In genomic region chr12:3414956-3415355, GRCm38 (mm10) we compare ENCODE assay signal across 27 mouse cellular contexts. TPM values are rescaled to one million over a fixed set of nuclear protein-coding genes. Genes with fewer than 3 reads are reported as not detected.
DNase-seq lines count a peak whose midpoint lies in the region; ATAC-seq and TF ChIP-seq lines count a peak whose summit lies in the region.
"Had no signal": no experiment of that assay in that cellular context is flagged by ENCODE, and none has a peak within 500 bp of the region (broad histone marks: within the 10 kb centered on the region; RNA-seq: fewer than 3 reads in every experiment).

No protein-coding gene starts in this region.

- peak; percentile 62 for DNase-seq in midbrain, embryonic 11.5 days (ENCODE audit: low spot score, missing footprints)
- DNase-seq in midbrain, embryonic 14.5 days: no peak
- DNase-seq in ES-CJ7 (ENCODE audit: low read depth, low spot score) (peak; percentile 66), R1 (ENCODE audit: low read depth, low spot score) (peak; percentile 82)
- DNase-seq in cerebellum, postnatal 10 days: no peak
- DNase-seq in left cerebral cortex, postnatal 25 days (ENCODE audit: low spot score in 2 of 2): no peak
- no peak for DNase-seq in ovary, adult 18-20 months (ENCODE audit: low spot score)
- DNase-seq: adrenal gland, adult 8-10 months; adrenal gland, postnatal 14 days; adrenal gland, postnatal 36 days; B cell, adult 2 months; cerebellum, adult 11-12 months; cerebellum, adult 8-10 months; cerebellum, adult 9-11 months; cerebellum, postnatal 25 days had no signal

- H3K36me3 ChIP-seq in midbrain, embryonic 11.5 days (ENCODE audit: control insufficient read depth, insufficient read depth, low read length): no peaks in the 10 kb centered on the region
- 0 out of 2 replicates have a peak, but pooled peaks cover 6% of the 10 kb centered on the region for H3K36me3 ChIP-seq in midbrain, embryonic 14.5 days (ENCODE audit: control insufficient read depth, insufficient read depth, low read length)
- H3K36me3 ChIP-seq in E14TG2a.4 (ENCODE audit: insufficient read depth, low read length): peaks cover 91% of the 10 kb centered on the region
- H3K36me3 ChIP-seq: embryonic facial prominence, embryonic 13.5 days had no signal

- H3K9me3 ChIP-seq in midbrain, embryonic 11.5 days (ENCODE audit: control insufficient read depth, low read length): no peaks in the 10 kb centered on the region
- H3K9me3 ChIP-seq in midbrain, embryonic 14.5 days (ENCODE audit: control insufficient read depth, low read length): no peaks in the 10 kb centered on the region
- peaks cover 4% of the 10 kb centered on the region; the same call in 1 of the 2 replicates for H3K9me3 ChIP-seq in E14TG2a.4 (ENCODE audit: low read length)
- H3K9me3 ChIP-seq: embryonic facial prominence, embryonic 13.5 days; embryonic facial prominence, embryonic 15.5 days; forebrain, embryonic 12.5 days had no signal

- WGBS in midbrain, embryonic 11.5 days: 90% methylated on average over 4 of the region's 4 CpGs
- 84% methylated on average over 4 of the region's 4 CpGs for WGBS in midbrain, embryonic 14.5 days

- H3K4me1 ChIP-seq in midbrain, embryonic 11.5 days (ENCODE audit: control insufficient read depth, insufficient read depth, low read length): no peaks in the 10 kb centered on the region
- no peaks in the 10 kb centered on the region for H3K4me1 ChIP-seq in midbrain, embryonic 14.5 days (ENCODE audit: control insufficient read depth, insufficient read depth, low read length)
- H3K4me1 ChIP-seq in E14TG2a.4 (replicated peaks; ENCODE audit: low read depth, low read length): peaks cover 70% of the 10 kb centered on the region
- H3K4me1 ChIP-seq: embryonic facial prominence, embryonic 13.5 days; embryonic facial prominence, embryonic 15.5 days; forebrain, embryonic 10.5 days; forebrain, embryonic 12.5 days had no signal

- intact Hi-C loops in left cerebral cortex, postnatal 25 days (cut with DNase I): no loop called here

- H3K27me3 ChIP-seq in midbrain, embryonic 11.5 days (ENCODE audit: control insufficient read depth, insufficient read depth, low read length): no peaks in the 10 kb centered on the region
- no peaks in the 10 kb centered on the region for H3K27me3 ChIP-seq in midbrain, embryonic 14.5 days (ENCODE audit: control insufficient read depth, insufficient read depth, low read length)
- H3K27me3 ChIP-seq in E14TG2a.4 (ENCODE audit: insufficient read depth, low read length): no peaks in the 10 kb centered on the region
- H3K27me3 ChIP-seq: CH12.LX; embryonic facial prominence, embryonic 13.5 days; embryonic facial prominence, embryonic 15.5 days; forebrain, embryonic 12.5 days; Patski had no signal

- ATAC-seq in midbrain, embryonic 11.5 days (ENCODE audit: low FRiP score): no peak
- ATAC-seq in midbrain, embryonic 14.5 days (ENCODE audit: low FRiP score, low TSS enrichment): no peak
- ATAC-seq: activated CD4-positive, CD25-positive, alpha-beta regulatory T cell, adult 4 months; CD4-positive, CD25-positive, alpha-beta regulatory T cell, adult 4 months; forebrain, embryonic 14.5 days; forebrain, embryonic 16.5 days; Patski had no signal

- no peak overlapping the region for H3K27ac ChIP-seq in midbrain, embryonic 11.5 days (ENCODE audit: low read depth, low read length)
- no peak overlapping the region for H3K27ac ChIP-seq in midbrain, embryonic 14.5 days (replicated peaks; ENCODE audit: low read depth, low read length)
- H3K27ac ChIP-seq: embryonic facial prominence, embryonic 13.5 days; embryonic facial prominence, embryonic 15.5 days; forebrain, embryonic 10.5 days; forebrain, embryonic 12.5 days had no signal

- H3K4me3 ChIP-seq in midbrain, embryonic 11.5 days (ENCODE audit: low read depth, low read length): no peak overlapping the region
- no peak overlapping the region for H3K4me3 ChIP-seq in midbrain, embryonic 14.5 days (replicated peaks; ENCODE audit: low read depth, low read length)
- H3K4me3 ChIP-seq in E14TG2a.4 (replicated peaks; ENCODE audit: low read length): peak overlapping the region; percentile 29; the same call in 1 of the 2 replicates
- H3K4me3 ChIP-seq: embryonic facial prominence, embryonic 13.5 days; embryonic facial prominence, embryonic 15.5 days; erythroblast, embryonic 14.5 days; forebrain, embryonic 10.5 days; forebrain, embryonic 12.5 days had no signal

- H3K4me2 ChIP-seq in midbrain, embryonic 11.5 days: no peak overlapping the region
- H3K4me2 ChIP-seq in midbrain, embryonic 14.5 days (ENCODE audit: low read length): no peak overlapping the region
- H3K4me2 ChIP-seq: embryonic facial prominence, embryonic 13.5 days; embryonic facial prominence, embryonic 15.5 days; forebrain, embryonic 12.5 days had no signal

- TF ChIP-seq CTCF in E14TG2a.4 (conservative IDR thresholded peaks at IDR 0.05; ENCODE audit: low read length): no peak

- no peak overlapping the region for H3K9ac ChIP-seq in midbrain, embryonic 11.5 days (ENCODE audit: low read length)
- no peak overlapping the region for H3K9ac ChIP-seq in midbrain, embryonic 14.5 days (replicated peaks; ENCODE audit: low read length)
- H3K9ac ChIP-seq: embryonic facial prominence, embryonic 13.5 days; embryonic facial prominence, embryonic 15.5 days; forebrain, embryonic 12.5 days had no signal

RNA-seq across cellular contexts. Expression of gene Asxl2, which starts 11.7 kb away (rescaled TPM):
- 13.8 and 17.1 TPM in 2 replicates for polyA plus RNA-seq in midbrain, embryonic 11.5 days (2014; fragmentation: Nextera tagmentation; extraction: Ambion mirVana)
- 10.2 and 14.4 TPM in 2 replicates for polyA plus RNA-seq in midbrain, embryonic 14.5 days (2014; fragmentation: Nextera tagmentation; extraction: Ambion mirVana)
- total RNA-seq in left cerebral cortex, postnatal 25 days (2021): 10 to 100 TPM; 26.2 to 28.8 TPM

RNA-seq across cellular contexts. Expression of gene Kif3c, which starts 50.0 kb away (rescaled TPM):
- polyA plus RNA-seq in midbrain, embryonic 11.5 days (2014; fragmentation: Nextera tagmentation; extraction: Ambion mirVana): 24.0 and 25.7 TPM in 2 replicates
- 72.0 and 78.2 TPM in 2 replicates for polyA plus RNA-seq in midbrain, embryonic 14.5 days (2014; fragmentation: Nextera tagmentation; extraction: Ambion mirVana)
- total RNA-seq in left cerebral cortex, postnatal 25 days (2021): 100 to 1,000 TPM; 191 to 192 TPM

Comparison
In these comparisons a context has a peak if more than half of its experiments do, and no peak if none do; other contexts are left out.
1. DNase-seq: peak in midbrain, embryonic 11.5 days (single experiment), ES-CJ7 (single experiment) and R1 (single experiment); none in midbrain, embryonic 14.5 days (single experiment), cerebellum, postnatal 10 days (0 of 2), left cerebral cortex, postnatal 25 days (0 of 2) and ovary, adult 18-20 months (single experiment).